Mouse (Mus musculus): Measurements from ENCODE around the gene Crybg3.

The Crybg3 gene

GRCm38 (mm10) chr16:59534349-59534748 is 66.4 kb downstream of the Crybg3 start:
- no peak for DNase-seq (ENCODE audit: low spot score in 2 of 2)

GRCm38 (mm10) chr16:59532561-59532960 is 68.2 kb downstream of the Crybg3 start:
- no peak for DNase-seq (ENCODE audit: low spot score in 2 of 2)

- no peak for DNase-seq (ENCODE audit: low spot score in 2 of 2)
Measured at GRCm38 (mm10) chr16:59531243-59531642, 69.5 kb downstream of the Crybg3 start.

- no peak for DNase-seq (ENCODE audit: low spot score in 2 of 2)
Measured at GRCm38 (mm10) chr16:59529570-59529969, 71.2 kb downstream of the Crybg3 start.

GRCm38 (mm10) chr16:59526939-59527338 is 73.8 kb downstream of the Crybg3 start:
- DNase-seq (ENCODE audit: low spot score in 2 of 2), result no peak

GRCm38 (mm10) chr16:59521752-59522423 is 78.9 kb downstream of the Crybg3 start:
- DNase-seq (ENCODE audit: low spot score in 2 of 2), result no peak

GRCm38 (mm10) chr16:59517447-59518219 is 83.1 kb downstream of the Crybg3 start:
- no peak for DNase-seq (ENCODE audit: low spot score in 2 of 2)

- no peak for DNase-seq (ENCODE audit: low spot score in 2 of 2)
Measured at GRCm38 (mm10) chr16:59516965-59517364, 83.8 kb downstream of the Crybg3 start.

- no peak for DNase-seq (ENCODE audit: low spot score in 2 of 2)
Measured at GRCm38 (mm10) chr16:59515169-59515568, 85.6 kb downstream of the Crybg3 start.

- DNase-seq (ENCODE audit: low spot score in 2 of 2), result no peak
Measured at GRCm38 (mm10) chr16:59509830-59510229, 90.9 kb downstream of the Crybg3 start.

GRCm38 (mm10) chr16:59499180-59499579 is 101.6 kb downstream of the Crybg3 start:
- no peak for DNase-seq (ENCODE audit: low spot score in 2 of 2)

- no peak for DNase-seq (ENCODE audit: low spot score in 2 of 2)
Measured at GRCm38 (mm10) chr16:59497947-59498346, 102.8 kb downstream of the Crybg3 start.

- DNase-seq (ENCODE audit: low spot score in 2 of 2), result no peak
Measured at GRCm38 (mm10) chr16:59493199-59493598, 107.6 kb downstream of the Crybg3 start.

GRCm38 (mm10) chr16:59487975-59488548 is 112.7 kb downstream of the Crybg3 start:
- no peak for DNase-seq (ENCODE audit: low spot score in 2 of 2)

- DNase-seq (ENCODE audit: low spot score in 2 of 2), result no peak
Measured at GRCm38 (mm10) chr16:59487239-59487638, 113.5 kb downstream of the Crybg3 start.

GRCm38 (mm10) chr16:59477955-59478354 is 122.8 kb downstream of the Crybg3 start:
- peak in 1 of 2 experiments; percentile 13 for DNase-seq (ENCODE audit: low spot score in 2 of 2)

- peak; percentile 62 to 78 for DNase-seq (ENCODE audit: low spot score in 2 of 2)
Measured at GRCm38 (mm10) chr16:59474788-59475187, 126.0 kb downstream of the Crybg3 start.

- peak in 1 of 2 experiments; percentile 52 for DNase-seq (ENCODE audit: low spot score in 2 of 2)
Measured at GRCm38 (mm10) chr16:59472546-59472945, 128.2 kb downstream of the Crybg3 start.

- peak; percentile 85 to 95 for DNase-seq (ENCODE audit: low spot score in 2 of 2)
Measured at GRCm38 (mm10) chr16:59471637-59472278, 129.0 kb downstream of the Crybg3 start, which contains the start of gene Riox2. TSS of gene Riox2 (plus strand) at chr16:59471775.

GRCm38 (mm10) chr16:59469846-59470245 is 130.9 kb downstream of the Crybg3 start:
- DNase-seq (ENCODE audit: low spot score in 2 of 2), result peak in 1 of 2 experiments; percentile 27

- DNase-seq (ENCODE audit: low spot score in 2 of 2), result no peak
Measured at GRCm38 (mm10) chr16:59463973-59464372, 136.8 kb downstream of the Crybg3 start.

- no peak for DNase-seq (ENCODE audit: low spot score in 2 of 2)
Measured at GRCm38 (mm10) chr16:59463567-59463966, 137.2 kb downstream of the Crybg3 start.
